Mouse (Mus musculus) heart, embryonic 12.5 days (tissue): Measurements from ENCODE around the gene Rwdd3. TPM values are rescaled to one million over a fixed set of nuclear protein-coding genes. Genes with fewer than 3 reads are reported as not detected.

Experiments
- ATAC-seq: fragments of 200-750 bp; cut with Nextera tagmentation; 2 replicates; pipeline ENCODE4 v1.8.0; 2017; ENCODE audit warnings: moderate TSS enrichment, moderate library complexity; ENCODE audit not compliant: insufficient number of reproducible peaks, low FRiP score
- H3K27ac ChIP-seq: fragments of 300-500 bp; sonication (generic); 2 replicates; pipeline ENCODE4 v1.5.1; 2016; ENCODE audit warnings: mild to moderate bottlenecking, moderate library complexity; ENCODE audit not compliant: poor library complexity, severe bottlenecking
- H3K27me3 ChIP-seq: fragments of 300-500 bp; sonication (generic); replicated peaks from 2 replicates; pipeline ENCODE4 v1.6.1; 2016; ENCODE audit warnings: mild to moderate bottlenecking, moderate library complexity
- H3K36me3 ChIP-seq: fragments of 300-500 bp; sonication (generic); 2 replicates; pipeline ENCODE4 v1.6.1; 2016; ENCODE audit warnings: mild to moderate bottlenecking, moderate library complexity
- H3K4me1 ChIP-seq: fragments of 300-500 bp; sonication (generic); replicated peaks from 2 replicates; pipeline ENCODE4 v1.6.1; 2016; ENCODE audit warnings: mild to moderate bottlenecking
- H3K4me2 ChIP-seq: fragments of 300-500 bp; sonication (generic); 2 replicates; pipeline ENCODE4 v1.6.1; 2016; ENCODE audit warnings: mild to moderate bottlenecking, moderate library complexity
- H3K4me3 ChIP-seq: fragments of 300-500 bp; sonication (generic); 2 replicates; pipeline ENCODE4 v1.5.1; 2016; ENCODE audit warnings: mild to moderate bottlenecking
- H3K9ac ChIP-seq: fragments of 300-500 bp; sonication (generic); 2 replicates; pipeline ENCODE4 v1.6.1; 2016; ENCODE audit warnings: mild to moderate bottlenecking, moderate library complexity
- H3K9me3 ChIP-seq: fragments of 300-500 bp; sonication (generic); replicated peaks from 2 replicates; pipeline ENCODE4 v1.6.1; 2016; ENCODE audit warnings: mild to moderate bottlenecking, moderate library complexity
- WGBS: fragments of 180-500 bp; shearing (Covaris S2); methylation state at CpG from one replicate; pipeline ENCODE4 v1.1.7; 2016; 5-methylcytosine and 5-hydroxymethylcytosine counted together
- polyA plus RNA-seq: library from polyadenylated mRNA; unstranded; fragments of >200 nt; fragmentation: Nextera tagmentation; extraction: Ambion mirVana; gene quantifications from 2 replicates; pipeline ENCODE4 v1.2.1, GENCODE M21; 2016

Gene Rwdd3
- polyA plus RNA-seq, result 4.1 and 5.2 TPM in 2 replicates

DNA sequence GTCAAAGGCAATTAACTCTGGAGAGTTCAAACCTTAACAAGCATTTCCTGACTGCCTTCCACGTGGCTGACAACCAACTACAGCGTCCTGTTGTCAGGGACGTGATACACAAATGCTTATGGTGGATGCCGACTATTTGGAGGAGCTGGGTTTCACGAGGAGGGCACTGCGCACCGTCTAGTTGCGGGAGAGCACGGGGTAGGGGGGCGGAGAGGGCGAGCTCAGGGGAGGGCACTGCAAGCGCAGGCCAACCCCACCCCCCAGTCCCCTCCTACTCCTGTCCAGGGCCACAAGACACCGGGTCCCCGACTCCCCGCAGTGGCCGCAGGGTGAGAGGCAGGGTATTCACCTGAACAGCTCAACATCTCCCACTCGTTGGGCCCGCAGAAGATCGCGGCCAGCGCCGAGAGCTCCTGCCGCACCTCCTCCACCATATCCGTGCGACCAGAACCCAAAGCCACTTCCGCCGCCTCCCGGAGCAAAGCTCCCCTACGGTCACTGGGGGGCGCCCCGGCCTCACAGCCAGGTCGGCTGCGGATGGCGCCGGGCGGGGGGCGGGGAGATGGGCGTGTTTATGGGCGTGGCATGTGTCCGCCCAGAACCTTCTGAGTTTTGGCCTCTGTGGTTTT, at the start of gene Rwdd3:
Rwdd3 (minus strand) TSS at position 453 of the 629 bp plus-strand sequence.
- under 1% methylated on average over 40 of the region's 40 CpGs for WGBS
- ATAC-seq, result peak; percentile 95
- Histone ChIP-seq H3K4me1 (0 out of 2 replicates have a peak, but pooled peaks cover 3% of the 10 kb centered on the region), H3K9ac (peak within 1 kb of the TSS; percentile 76), H3K4me2 (peak within 1 kb of the TSS; percentile 89), H3K9me3 (peaks cover 4% of the 10 kb centered on the region), H3K4me3 (peak within 1 kb of the TSS; percentile 61), H3K27ac (peak within 1 kb of the TSS; percentile 27; the same call in 1 of the 2 replicates), H3K27me3 (no peaks in the 10 kb centered on the region), H3K36me3 (0 out of 2 replicates have a peak, but pooled peaks cover 3% of the 10 kb centered on the region)

- 88% methylated on average over 6 of the region's 6 CpGs for WGBS
- Histone ChIP-seq H3K9ac (no peak overlapping the region), H3K4me3 (no peak overlapping the region), H3K9me3 (no peaks in the 10 kb centered on the region), H3K4me2 (no peak overlapping the region), H3K4me1 (peaks cover 13% of the 10 kb centered on the region), H3K36me3 (no peaks in the 10 kb centered on the region), H3K27me3 (no peaks in the 10 kb centered on the region), H3K27ac (no peak overlapping the region)
- no peak for ATAC-seq
These were observed 45.5 kb upstream of the Rwdd3 start for GRCm38 (mm10) chr3:121217011-121217410.

DNA sequence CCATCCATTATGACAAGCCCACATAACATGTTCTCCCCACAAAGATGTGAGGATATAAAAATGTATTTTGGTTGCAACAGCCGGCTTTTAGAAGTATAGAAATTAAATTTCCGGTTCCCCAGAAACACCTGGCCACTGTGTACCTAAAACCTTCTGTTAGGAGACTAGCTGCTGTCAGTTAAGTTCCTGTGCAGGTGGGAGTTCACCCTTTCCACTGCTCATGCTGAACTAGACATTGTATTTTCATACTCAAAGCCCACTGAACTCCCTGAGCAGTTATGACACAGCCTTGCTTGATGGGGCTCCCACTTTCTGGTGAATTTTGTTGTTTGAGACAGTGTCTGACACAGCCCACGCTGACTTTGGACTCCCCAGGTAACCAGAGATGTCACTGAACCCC, 42.0 kb upstream of the Rwdd3 start:
- 80% methylated on average over 3 of the region's 3 CpGs for WGBS
- H3K4me2 ChIP-seq, result no peak overlapping the region
- H3K4me1 ChIP-seq, result no peaks in the 10 kb centered on the region
- H3K27ac ChIP-seq, result no peak overlapping the region
- H3K4me3 ChIP-seq, result no peak overlapping the region
- H3K27me3 ChIP-seq, result no peaks in the 10 kb centered on the region
- ATAC-seq, result no peak
- no peaks in the 10 kb centered on the region for H3K36me3 ChIP-seq
- no peak overlapping the region for H3K9ac ChIP-seq
- no peaks in the 10 kb centered on the region for H3K9me3 ChIP-seq

GRCm38 (mm10) chr3:121212156-121212555, 40.7 kb upstream of the Rwdd3 start:
- ATAC-seq, result no peak
- Histone ChIP-seq H3K36me3 (no peaks in the 10 kb centered on the region), H3K4me2 (no peak overlapping the region), H3K9ac (no peak overlapping the region), H3K27ac (no peak overlapping the region), H3K4me3 (no peak overlapping the region), H3K4me1 (no peaks in the 10 kb centered on the region), H3K9me3 (no peaks in the 10 kb centered on the region), H3K27me3 (no peaks in the 10 kb centered on the region)
- WGBS, result 34% methylated on average over 1 of the region's 1 CpGs

DNA sequence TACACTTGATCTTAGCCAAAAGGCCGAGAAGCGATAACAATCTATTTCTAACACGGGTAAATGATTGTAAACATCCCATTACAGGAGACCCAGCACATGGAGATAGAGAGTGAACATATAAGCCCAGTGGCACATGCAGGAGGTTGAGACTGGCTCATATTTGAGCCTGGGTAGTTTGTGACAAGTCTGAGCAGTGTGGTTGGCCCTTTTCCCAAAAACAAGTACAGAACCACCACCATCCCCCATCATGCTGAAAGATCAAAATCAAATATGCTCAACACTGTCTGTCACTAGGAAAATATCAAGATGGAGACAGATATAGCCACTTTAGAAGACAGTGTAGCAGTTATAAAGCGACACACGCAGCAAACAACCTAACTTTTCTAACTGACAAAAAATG, 37.5 kb upstream of the Rwdd3 start:
- H3K4me1 ChIP-seq, result no peaks in the 10 kb centered on the region

DNA sequence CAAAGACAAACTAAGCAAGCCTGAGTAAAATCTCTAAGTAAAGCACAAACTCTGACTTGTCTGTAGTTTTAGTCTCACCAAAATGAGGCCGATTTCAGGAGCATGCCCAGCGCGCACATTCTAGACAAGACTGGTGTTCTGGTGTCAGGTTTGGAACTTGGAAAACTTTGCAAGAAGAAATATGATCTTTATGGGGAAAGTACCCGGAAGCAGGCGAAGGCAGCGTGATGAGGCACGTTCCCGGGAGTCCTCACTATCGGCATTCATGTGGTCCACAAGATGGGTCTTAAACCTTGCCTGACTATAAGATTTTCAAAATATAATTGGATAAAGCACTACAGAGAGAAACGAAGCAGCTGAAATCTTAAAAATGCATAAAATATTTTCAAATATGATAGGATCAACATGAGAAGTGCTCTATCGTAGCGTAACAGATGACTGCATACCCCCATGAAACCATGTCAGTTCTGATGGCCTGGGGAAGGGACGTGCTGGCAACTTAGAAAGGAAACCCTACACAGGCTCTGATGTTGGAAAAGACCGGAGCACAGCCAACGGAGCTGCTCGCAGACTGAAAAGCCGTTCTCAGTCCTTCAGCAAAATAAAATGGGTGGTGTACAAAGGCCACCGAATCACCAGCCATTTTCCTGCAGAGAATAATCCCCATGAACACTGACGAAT, 34.8 kb upstream of the Rwdd3 start:
- H3K4me1 ChIP-seq, result peaks cover under 1% of the 10 kb centered on the region; the same call in 1 of the 2 replicates
- H3K27me3 ChIP-seq, result no peaks in the 10 kb centered on the region
- H3K9me3 ChIP-seq, result no peaks in the 10 kb centered on the region
- no peak overlapping the region for H3K4me2 ChIP-seq
- no peak overlapping the region for H3K4me3 ChIP-seq
- no peaks in the 10 kb centered on the region for H3K36me3 ChIP-seq
- no peak overlapping the region for H3K9ac ChIP-seq
- WGBS, result 89% methylated on average over 19 of the region's 19 CpGs
- H3K27ac ChIP-seq, result no peak overlapping the region
- no peak for ATAC-seq

More for the DNA sequence above, 37.5 kb upstream of the Rwdd3 start:
- 87% methylated on average over 5 of the region's 5 CpGs for WGBS
- Histone ChIP-seq H3K36me3 (no peaks in the 10 kb centered on the region), H3K9ac (no peak overlapping the region), H3K4me2 (no peak overlapping the region), H3K4me3 (no peak overlapping the region), H3K27ac (no peak overlapping the region), H3K9me3 (no peaks in the 10 kb centered on the region), H3K27me3 (no peaks in the 10 kb centered on the region)
- no peak for ATAC-seq

GRCm38 (mm10) chr3:121202638-121203037, 31.1 kb upstream of the Rwdd3 start:
- no peak overlapping the region for H3K4me2 ChIP-seq
- H3K4me1 ChIP-seq, result peaks cover 7% of the 10 kb centered on the region
- no peak overlapping the region for H3K9ac ChIP-seq
- no peak for ATAC-seq
- H3K36me3 ChIP-seq, result no peaks in the 10 kb centered on the region
- 86% methylated on average over 2 of the region's 2 CpGs for WGBS
- no peak overlapping the region for H3K27ac ChIP-seq
- no peaks in the 10 kb centered on the region for H3K27me3 ChIP-seq
- no peak overlapping the region for H3K4me3 ChIP-seq
- H3K9me3 ChIP-seq, result no peaks in the 10 kb centered on the region

DNA sequence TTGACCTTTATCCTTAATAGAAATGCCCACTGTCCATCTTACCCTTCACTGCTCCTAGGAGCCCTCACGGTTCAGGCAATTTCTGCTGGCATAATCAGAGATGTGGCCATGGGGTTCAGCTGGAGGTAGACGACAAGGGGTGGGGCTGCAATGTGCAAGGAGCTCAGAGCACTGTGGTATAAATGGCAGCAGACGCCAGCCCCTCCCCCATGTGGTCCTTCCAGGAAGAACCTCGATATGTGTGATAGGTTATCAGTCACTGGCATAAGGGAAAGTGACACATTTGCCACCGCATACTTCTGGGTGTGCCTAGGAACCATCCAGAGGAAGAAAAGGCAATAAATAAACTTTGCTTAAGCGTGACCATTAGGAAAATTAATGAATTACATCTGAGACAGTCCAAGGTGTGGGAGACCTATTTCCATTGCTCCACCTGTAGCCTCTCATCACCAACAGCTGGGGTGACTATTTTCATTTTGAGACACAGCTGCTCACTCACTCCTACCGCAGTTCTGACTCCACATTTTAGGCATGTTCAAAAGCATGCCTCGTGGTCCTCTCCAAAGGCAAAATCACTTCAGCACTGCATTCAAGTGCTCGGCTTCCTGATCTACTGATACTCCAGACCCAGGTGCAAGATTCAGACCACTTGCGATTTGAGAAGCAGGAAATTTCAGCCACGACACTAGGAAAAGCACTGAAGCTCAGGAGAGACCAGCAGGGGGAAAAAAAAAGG, 29.7 kb upstream of the Rwdd3 start:
- H3K36me3 ChIP-seq, result no peaks in the 10 kb centered on the region
- WGBS, result 36% methylated on average over 11 of the region's 11 CpGs
- no peak overlapping the region for H3K4me3 ChIP-seq
- H3K4me2 ChIP-seq, result no peak overlapping the region
- peaks cover 7% of the 10 kb centered on the region for H3K4me1 ChIP-seq
- peak; percentile 80; the same call in 1 of the 2 replicates for ATAC-seq
- no peaks in the 10 kb centered on the region for H3K27me3 ChIP-seq
- no peak overlapping the region for H3K27ac ChIP-seq
- no peak overlapping the region for H3K9ac ChIP-seq
- no peaks in the 10 kb centered on the region for H3K9me3 ChIP-seq

DNA sequence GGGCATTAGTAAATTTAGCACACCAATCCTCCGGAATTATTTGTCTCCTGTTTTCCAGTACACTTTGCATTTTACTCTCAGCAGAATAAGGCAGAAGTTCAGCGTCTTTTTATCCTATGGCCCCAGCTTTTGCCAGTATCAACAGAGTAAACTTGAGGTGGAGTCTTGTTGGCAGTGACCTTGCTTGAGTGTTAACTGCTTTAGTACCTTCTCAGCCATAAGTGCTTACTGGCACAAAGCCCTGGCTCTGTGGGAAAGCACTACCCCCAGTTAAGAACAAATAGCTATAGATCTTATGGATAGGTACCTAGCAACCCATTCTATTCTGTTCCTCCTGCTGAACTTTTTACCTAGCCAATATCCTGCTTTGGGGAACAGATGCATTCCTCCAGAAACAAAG, 17.7 kb upstream of the Rwdd3 start:
- Histone ChIP-seq H3K9me3 (no peaks in the 10 kb centered on the region), H3K4me1 (0 out of 2 replicates have a peak, but pooled peaks cover 6% of the 10 kb centered on the region), H3K27ac (no peak overlapping the region), H3K4me2 (no peak overlapping the region), H3K27me3 (no peaks in the 10 kb centered on the region), H3K9ac (no peak overlapping the region), H3K4me3 (no peak overlapping the region), H3K36me3 (no peaks in the 10 kb centered on the region)
- WGBS, result 79% methylated on average over 2 of the region's 2 CpGs
- ATAC-seq, result no peak

- ATAC-seq, result no peak
- Histone ChIP-seq H3K27ac (no peak overlapping the region), H3K36me3 (no peaks in the 10 kb centered on the region), H3K4me2 (no peak overlapping the region), H3K27me3 (no peaks in the 10 kb centered on the region), H3K4me3 (no peak overlapping the region), H3K9me3 (no peaks in the 10 kb centered on the region), H3K9ac (no peak overlapping the region), H3K4me1 (peaks cover 12% of the 10 kb centered on the region)
- WGBS, result 87% methylated on average over 7 of the region's 7 CpGs
These were observed 16.0 kb upstream of the Rwdd3 start for GRCm38 (mm10) chr3:121187510-121187909.

DNA sequence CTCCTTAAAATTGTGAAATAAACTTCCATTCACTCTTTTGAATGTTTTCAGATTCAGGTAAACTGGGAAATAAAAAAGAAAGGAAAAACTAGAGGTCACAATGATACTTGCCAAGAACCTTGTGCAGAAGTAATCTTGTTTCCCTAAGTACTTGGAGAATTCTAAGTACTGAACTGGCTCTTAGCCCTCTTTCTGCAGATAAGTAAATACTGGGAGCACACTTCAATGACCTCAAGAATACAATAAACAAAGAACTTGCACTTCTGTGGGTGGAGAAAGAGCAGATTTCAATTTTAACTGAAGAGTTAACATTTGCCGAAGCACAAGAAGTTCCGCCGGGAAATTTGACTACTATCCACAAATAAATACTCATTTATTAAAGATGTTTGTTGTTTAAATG, 15.4 kb upstream of the Rwdd3 start:
- ATAC-seq, result no peak
- H3K4me1 ChIP-seq, result peaks cover 18% of the 10 kb centered on the region
- H3K27ac ChIP-seq, result no peak overlapping the region
- no peaks in the 10 kb centered on the region for H3K9me3 ChIP-seq
- H3K4me3 ChIP-seq, result no peak overlapping the region
- H3K36me3 ChIP-seq, result no peaks in the 10 kb centered on the region
- H3K27me3 ChIP-seq, result no peaks in the 10 kb centered on the region
- no peak overlapping the region for H3K4me2 ChIP-seq
- WGBS, result 74% methylated on average over 3 of the region's 3 CpGs
- H3K9ac ChIP-seq, result no peak overlapping the region
